In the genomic region with DNA sequence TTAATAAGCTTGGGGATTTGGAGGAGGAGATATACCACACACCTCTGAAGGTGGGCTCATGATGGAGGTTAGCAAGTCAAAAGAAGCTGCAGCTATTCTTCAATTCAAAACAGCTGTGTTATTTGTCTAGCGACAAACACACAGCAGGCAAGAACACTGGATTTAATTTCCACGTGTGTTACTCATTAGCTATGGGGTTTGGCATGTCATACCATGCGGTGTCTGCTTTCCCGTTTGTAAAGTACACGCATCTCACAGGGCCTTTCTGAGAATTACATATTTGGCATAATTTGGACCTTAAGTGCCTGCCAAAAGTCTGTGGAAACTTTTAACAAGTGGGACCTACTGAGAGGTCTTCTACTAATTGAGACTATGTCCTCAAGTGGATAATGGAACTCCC, we compare ENCODE assay signal across 24 mouse cellular contexts.
DNase-seq lines count a peak whose midpoint lies in the region; ATAC-seq lines count a peak whose summit lies in the region.
"Had no signal": no experiment of that assay in that cellular context is flagged by ENCODE, and none has a peak within 500 bp of the region (broad histone marks: within the 10 kb centered on the region; RNA-seq: fewer than 3 reads in every experiment).

No protein-coding gene starts in this region.

- no peaks in the 10 kb centered on the region for H3K36me3 ChIP-seq in liver, embryonic 11.5 days (ENCODE audit: control insufficient read depth, insufficient read depth, low read length)
- H3K36me3 ChIP-seq in liver, embryonic 12.5 days = no peaks in the 10 kb centered on the region
- no peaks in the 10 kb centered on the region for H3K36me3 ChIP-seq in embryonic facial prominence, embryonic 14.5 days (ENCODE audit: control insufficient read depth, insufficient read depth, low read length)
- no peaks in the 10 kb centered on the region for H3K36me3 ChIP-seq in limb, embryonic 13.5 days
- H3K36me3 ChIP-seq: G1E; hindbrain, embryonic 15.5 days; intestine, embryonic 15.5 days; neural tube, embryonic 15.5 days had no signal

- DNase-seq in liver, embryonic 11.5 days (ENCODE audit: low spot score) = peak; percentile 14
- peak; percentile 28 for DNase-seq in embryo, embryonic 11 days
- peak; percentile 82 for DNase-seq in embryonic facial prominence, embryonic 14.5 days (ENCODE audit: low spot score)
- DNase-seq in gastrocnemius, postnatal 4 days (ENCODE audit: low spot score in 2 of 2) = no peak
- no peak for DNase-seq in cerebellum, adult 9-10 months
- DNase-seq: adrenal gland, postnatal 36 days; B cell, adult 2 months; cerebellum, postnatal 10 days; gastrocnemius, postnatal 25 days; kidney, adult 8-10 months; kidney, postnatal 10 days; lung, adult 18-20 months; lung, postnatal 14 days; thymus, adult 18-20 months; thymus, postnatal 36 days had no signal

- WGBS in liver, embryonic 11.5 days = 80% methylated on average over 5 of the region's 5 CpGs
- 78% methylated on average over 5 of the region's 5 CpGs for WGBS in liver, embryonic 12.5 days (ENCODE audit: insufficient replicate concordance)
- WGBS in embryonic facial prominence, embryonic 14.5 days = 21% methylated on average over 5 of the region's 5 CpGs
- 9% methylated on average over 5 of the region's 5 CpGs for WGBS in limb, embryonic 13.5 days

- no peak overlapping the region for H3K4me3 ChIP-seq in liver, embryonic 11.5 days (ENCODE audit: low read depth, low read length)
- no peak overlapping the region for H3K4me3 ChIP-seq in liver, embryonic 12.5 days
- H3K4me3 ChIP-seq in embryonic facial prominence, embryonic 14.5 days (ENCODE audit: low read depth, low read length) = no peak overlapping the region
- no peak overlapping the region for H3K4me3 ChIP-seq in limb, embryonic 13.5 days
- H3K4me3 ChIP-seq: hindbrain, embryonic 15.5 days; intestine, embryonic 15.5 days; neural tube, embryonic 15.5 days had no signal

- no peak for ATAC-seq in liver, embryonic 11.5 days (replicated peaks; ENCODE audit: low FRiP score)
- no peak for ATAC-seq in liver, embryonic 12.5 days
- ATAC-seq in embryonic facial prominence, embryonic 14.5 days (ENCODE audit: low read depth) = peak; percentile 80
- no peak for ATAC-seq in limb, embryonic 13.5 days (ENCODE audit: low FRiP score, low read depth)
- ATAC-seq: forebrain, embryonic 14.5 days; Patski had no signal

- H3K9me3 ChIP-seq in liver, embryonic 11.5 days (ENCODE audit: control insufficient read depth, low read length) = no peaks in the 10 kb centered on the region
- H3K9me3 ChIP-seq in liver, embryonic 12.5 days (replicated peaks) = no peaks in the 10 kb centered on the region
- H3K9me3 ChIP-seq in embryonic facial prominence, embryonic 14.5 days (ENCODE audit: control insufficient read depth, low read length) = no peaks in the 10 kb centered on the region
- H3K9me3 ChIP-seq in limb, embryonic 13.5 days = no peaks in the 10 kb centered on the region
- H3K9me3 ChIP-seq: G1E; hindbrain, embryonic 15.5 days; intestine, embryonic 15.5 days; neural tube, embryonic 15.5 days had no signal

- 0 out of 2 replicates have a peak, but pooled peaks cover 4% of the 10 kb centered on the region for H3K4me1 ChIP-seq in liver, embryonic 11.5 days (replicated peaks; ENCODE audit: control insufficient read depth, insufficient read depth, low read length)
- H3K4me1 ChIP-seq in liver, embryonic 12.5 days = peaks cover 12% of the 10 kb centered on the region
- H3K4me1 ChIP-seq in embryonic facial prominence, embryonic 14.5 days (ENCODE audit: control insufficient read depth, insufficient read depth, low read length) = peaks cover 26% of the 10 kb centered on the region
- H3K4me1 ChIP-seq in limb, embryonic 13.5 days = peaks cover 33% of the 10 kb centered on the region

- no peaks in the 10 kb centered on the region for H3K27me3 ChIP-seq in liver, embryonic 11.5 days (replicated peaks; ENCODE audit: control insufficient read depth, insufficient read depth, low read length)
- peaks cover 20% of the 10 kb centered on the region; the same call in 1 of the 2 replicates for H3K27me3 ChIP-seq in liver, embryonic 12.5 days (replicated peaks)
- no peaks in the 10 kb centered on the region for H3K27me3 ChIP-seq in embryonic facial prominence, embryonic 14.5 days (replicated peaks; ENCODE audit: control insufficient read depth, insufficient read depth, low read length)
- no peaks in the 10 kb centered on the region for H3K27me3 ChIP-seq in limb, embryonic 13.5 days
- H3K27me3 ChIP-seq: CH12.LX; hindbrain, embryonic 15.5 days; intestine, embryonic 15.5 days; neural tube, embryonic 15.5 days; Patski had no signal

- H3K4me2 ChIP-seq in liver, embryonic 11.5 days = no peak overlapping the region
- H3K4me2 ChIP-seq in liver, embryonic 12.5 days = no peak overlapping the region
- no peak overlapping the region for H3K4me2 ChIP-seq in embryonic facial prominence, embryonic 14.5 days (ENCODE audit: low read depth, low read length)
- peak overlapping the region; percentile 41 for H3K4me2 ChIP-seq in limb, embryonic 13.5 days (replicated peaks)

- H3K9ac ChIP-seq in liver, embryonic 11.5 days (ENCODE audit: low read depth, low read length) = no peak overlapping the region
- no peak overlapping the region for H3K9ac ChIP-seq in liver, embryonic 12.5 days
- H3K9ac ChIP-seq in embryonic facial prominence, embryonic 14.5 days (ENCODE audit: low read depth, low read length) = no peak overlapping the region
- no peak overlapping the region for H3K9ac ChIP-seq in limb, embryonic 13.5 days
- H3K9ac ChIP-seq: hindbrain, embryonic 15.5 days; intestine, embryonic 15.5 days; neural tube, embryonic 15.5 days had no signal

- H3K27ac ChIP-seq in liver, embryonic 11.5 days (ENCODE audit: low read depth, low read length) = no peak overlapping the region
- H3K27ac ChIP-seq in liver, embryonic 12.5 days = no peak overlapping the region
- H3K27ac ChIP-seq in embryonic facial prominence, embryonic 14.5 days (replicated peaks; ENCODE audit: low read depth, low read length) = no peak overlapping the region
- H3K27ac ChIP-seq in limb, embryonic 13.5 days = no peak overlapping the region
- H3K27ac ChIP-seq: intestine, embryonic 15.5 days; neural tube, embryonic 15.5 days had no signal

Comparison
In these comparisons a context has a peak if more than half of its experiments do, and no peak if none do; other contexts are left out.
1. DNase-seq: peak in liver, embryonic 11.5 days (single experiment), embryo, embryonic 11 days (single experiment) and embryonic facial prominence, embryonic 14.5 days (single experiment); none in gastrocnemius, postnatal 4 days (0 of 2) and cerebellum, adult 9-10 months (single experiment).